Mouse (Mus musculus): ENCODE results near the gene Tardbp. TPM values are rescaled to one million over a fixed set of nuclear protein-coding genes. Genes with fewer than 3 reads are reported as not detected.

The Tardbp gene
- polyA plus RNA-seq (2012) = 37.2 and 54.9 TPM in 2 replicates

DNA sequence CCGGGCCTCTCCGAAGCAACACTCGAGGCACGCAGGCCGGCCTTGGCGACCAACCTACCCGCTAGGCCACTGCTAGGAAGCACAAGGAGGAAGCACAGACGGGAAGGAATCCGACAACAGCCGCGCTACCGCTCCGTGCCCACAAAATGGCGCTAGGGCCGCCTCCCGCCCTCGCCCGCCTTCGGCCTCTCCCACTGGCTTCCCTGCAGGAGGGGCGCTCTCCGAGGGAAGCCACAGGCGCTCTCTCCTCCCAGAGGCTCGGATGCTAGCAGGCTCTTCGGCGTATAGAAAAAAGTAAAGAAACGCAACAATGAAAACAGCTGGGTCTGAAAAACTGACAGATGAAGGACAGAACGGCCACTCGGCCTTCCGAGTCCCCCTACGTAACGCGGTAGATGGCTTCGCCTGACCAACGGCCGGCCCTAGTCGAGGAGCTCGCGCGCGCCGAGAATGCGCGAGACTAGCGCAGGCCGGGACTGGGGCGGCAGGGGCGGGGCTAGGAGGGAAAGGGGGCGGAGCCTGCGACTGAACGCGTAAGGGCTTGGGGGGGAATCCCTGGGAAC lies at the start of gene Tardbp:
Tardbp (minus strand) TSS at position 397 of the 563 bp plus-strand sequence.
- TF ChIP-seq GATA1 (IDR thresholded peaks at IDR 0.05; ENCODE audit: low read length) = no peak

DNA sequence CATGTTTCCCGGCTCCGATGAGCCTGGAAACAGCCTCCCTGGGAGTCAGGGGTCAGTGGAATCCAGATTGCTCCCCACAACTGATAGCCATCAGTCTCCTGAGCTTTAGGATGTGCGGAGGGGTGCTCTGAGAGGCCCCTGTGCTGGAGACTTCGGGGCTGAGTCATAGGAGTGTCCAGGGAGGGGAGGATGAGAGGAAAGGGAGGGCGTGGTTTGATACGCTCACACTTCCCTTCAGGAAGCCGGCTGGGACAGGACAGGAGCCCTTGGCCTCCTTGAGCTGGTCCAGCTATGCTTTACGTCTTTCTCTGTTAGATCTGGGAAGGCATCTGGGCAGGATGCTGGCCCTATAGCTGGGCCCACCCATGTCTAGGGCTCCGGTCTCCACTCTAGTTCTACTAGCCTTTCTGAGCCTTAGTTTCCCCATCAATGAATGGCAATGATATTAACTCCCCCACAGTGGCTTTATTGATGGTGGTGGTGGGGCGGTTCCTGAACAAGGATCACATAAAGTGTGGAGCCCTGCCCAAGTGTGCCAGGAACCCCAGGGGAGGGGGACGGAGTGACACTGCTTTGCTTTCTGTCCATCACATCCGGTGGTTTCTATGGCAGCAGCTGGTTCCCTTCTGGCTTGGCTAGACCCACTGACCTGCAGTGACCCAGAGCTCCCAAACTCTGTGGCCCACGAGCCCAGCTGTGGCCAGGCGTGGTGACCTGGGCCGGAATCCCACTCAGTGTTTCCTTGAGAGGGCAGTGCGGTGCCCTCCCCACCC lies 49.6 kb upstream of the Tardbp start:
- TF ChIP-seq GATA1 (IDR thresholded peaks at IDR 0.05; ENCODE audit: low read length) = no peak

DNA sequence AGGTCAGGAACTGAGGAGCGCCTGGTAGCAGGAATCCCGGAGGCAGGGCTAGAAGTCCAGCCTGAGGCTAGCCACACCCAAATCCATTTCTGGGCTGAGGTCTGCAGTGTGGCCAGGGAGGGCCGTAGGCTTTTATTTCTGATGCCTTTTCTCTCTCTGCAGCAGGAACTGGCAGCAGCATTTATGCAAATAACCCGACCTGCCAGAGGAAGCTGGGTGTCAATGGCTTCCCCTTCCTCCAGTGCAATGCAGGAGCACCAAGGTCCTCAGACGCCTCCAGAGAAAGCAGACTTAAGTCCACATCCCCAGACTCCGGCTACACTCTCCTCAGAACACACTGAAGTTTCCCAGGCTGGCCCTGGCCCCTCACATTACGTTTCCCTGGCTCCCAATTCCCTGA lies 48.2 kb upstream of the Tardbp start:
- TF ChIP-seq GATA1 (IDR thresholded peaks at IDR 0.05; ENCODE audit: low read length) = no peak

DNA sequence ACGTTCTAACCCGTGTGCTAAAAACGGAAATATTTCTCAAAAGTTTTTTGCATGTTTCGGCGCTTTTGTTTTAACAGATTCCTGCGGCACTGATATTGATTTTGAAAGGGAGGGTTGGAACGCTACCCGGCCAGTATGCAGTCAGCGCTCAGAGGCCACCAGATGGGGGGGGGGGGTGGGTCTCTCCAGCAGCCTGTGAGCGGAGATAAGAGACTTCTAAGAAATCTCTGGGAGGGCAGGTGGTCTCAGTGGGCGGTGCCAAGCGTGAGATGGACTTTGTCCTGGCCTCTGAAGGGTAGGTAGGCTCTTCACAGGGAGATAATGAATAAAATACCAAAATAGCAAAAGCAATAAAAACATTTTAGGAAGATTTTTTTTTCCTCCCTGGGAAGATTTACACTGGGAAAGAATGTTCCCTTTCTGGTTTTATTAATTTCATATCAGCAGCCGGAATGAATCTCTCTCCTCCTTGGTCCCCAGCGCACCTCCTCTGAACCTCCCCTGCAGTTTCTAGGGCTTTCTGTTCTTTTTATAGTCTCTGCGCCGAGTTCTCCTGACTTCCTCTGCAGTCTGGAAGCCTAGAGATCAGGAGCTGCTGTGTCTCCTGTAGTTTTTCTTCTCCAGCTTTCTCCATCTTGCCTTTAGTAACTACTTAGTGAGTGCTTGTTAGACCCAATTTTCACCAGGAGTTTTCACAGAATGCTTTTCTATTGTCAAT lies 44.6 kb upstream of the Tardbp start:
- TF ChIP-seq GATA1 (IDR thresholded peaks at IDR 0.05; ENCODE audit: low read length) = no peak

DNA sequence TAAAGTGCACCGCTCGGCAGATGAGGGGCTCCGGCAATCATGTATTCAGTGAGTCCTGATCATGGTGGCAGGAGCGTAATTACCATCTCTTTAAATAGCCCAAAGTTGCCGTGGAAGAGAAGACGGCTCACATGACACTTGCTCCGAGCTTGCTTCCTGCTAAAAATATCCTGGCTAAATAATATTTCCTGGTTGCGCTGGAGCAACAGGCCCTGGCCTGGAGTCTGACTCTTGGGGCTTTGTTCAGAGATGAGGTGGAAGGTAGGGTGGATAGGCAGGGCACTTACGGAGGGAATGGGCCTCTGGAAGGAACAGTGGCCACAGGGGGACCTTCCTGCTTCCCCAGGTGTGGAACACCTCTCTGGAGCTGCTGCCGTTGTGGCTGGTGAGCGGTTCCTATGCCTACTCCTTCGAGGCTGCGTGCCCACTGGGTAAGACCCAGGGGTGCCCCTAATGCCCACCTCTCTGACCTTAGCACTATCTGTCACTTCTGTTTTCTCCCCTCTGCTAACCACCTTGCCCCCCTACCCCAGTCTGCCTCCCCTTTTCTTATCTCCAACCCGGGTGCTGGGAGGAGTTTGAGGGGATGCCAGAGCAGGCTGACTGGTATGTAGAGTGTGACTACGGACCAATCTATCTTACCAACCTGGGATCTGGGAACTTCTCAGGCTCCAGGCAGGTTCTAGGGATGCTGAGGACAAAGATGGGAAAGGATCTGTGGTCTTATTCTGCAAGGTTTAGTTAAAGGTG lies 40.4 kb upstream of the Tardbp start:
- TF ChIP-seq GATA1 (IDR thresholded peaks at IDR 0.05; ENCODE audit: low read length) = no peak

DNA sequence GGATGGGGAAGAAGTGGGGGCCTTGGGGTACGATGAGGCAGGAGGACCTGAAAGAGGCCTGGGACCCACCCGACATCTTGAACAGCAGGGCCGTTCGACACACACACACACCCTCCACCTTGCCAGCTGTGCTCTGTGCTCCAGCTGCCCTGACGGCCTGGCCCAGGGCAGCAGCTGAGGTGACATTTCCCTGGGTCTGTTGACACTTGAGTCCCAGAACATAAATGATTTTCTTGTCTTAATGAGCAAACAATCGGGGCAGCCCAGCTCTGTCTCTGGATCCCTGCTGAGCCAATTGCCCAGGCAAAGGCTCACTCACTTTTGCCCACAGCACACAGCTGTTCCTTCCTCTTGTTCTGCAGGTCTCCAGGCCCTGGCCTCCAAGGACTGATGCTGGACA lies 37.2 kb upstream of the Tardbp start:
- TF ChIP-seq GATA1 (IDR thresholded peaks at IDR 0.05; ENCODE audit: low read length) = no peak

DNA sequence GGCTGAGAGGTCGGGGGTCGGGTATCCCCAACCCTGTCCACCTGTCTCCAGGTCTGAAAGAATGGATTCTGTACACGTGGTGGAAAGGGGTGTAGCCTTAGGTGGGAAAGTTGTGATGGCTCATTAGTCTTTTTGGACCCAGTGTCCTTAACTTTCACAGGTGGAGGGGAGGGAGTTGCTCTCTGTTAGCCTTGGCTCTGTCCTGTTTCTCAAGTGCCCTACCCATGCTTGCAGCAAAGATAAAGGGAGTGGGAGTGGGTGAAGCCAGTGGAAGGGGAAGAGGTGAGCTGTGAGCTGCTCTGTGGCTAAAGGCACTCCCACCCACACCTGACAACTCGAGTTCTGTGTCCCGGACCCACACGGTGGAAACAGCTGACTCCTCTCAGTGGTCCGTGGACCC lies 36.5 kb upstream of the Tardbp start:
- TF ChIP-seq GATA1 (IDR thresholded peaks at IDR 0.05; ENCODE audit: low read length) = no peak

DNA sequence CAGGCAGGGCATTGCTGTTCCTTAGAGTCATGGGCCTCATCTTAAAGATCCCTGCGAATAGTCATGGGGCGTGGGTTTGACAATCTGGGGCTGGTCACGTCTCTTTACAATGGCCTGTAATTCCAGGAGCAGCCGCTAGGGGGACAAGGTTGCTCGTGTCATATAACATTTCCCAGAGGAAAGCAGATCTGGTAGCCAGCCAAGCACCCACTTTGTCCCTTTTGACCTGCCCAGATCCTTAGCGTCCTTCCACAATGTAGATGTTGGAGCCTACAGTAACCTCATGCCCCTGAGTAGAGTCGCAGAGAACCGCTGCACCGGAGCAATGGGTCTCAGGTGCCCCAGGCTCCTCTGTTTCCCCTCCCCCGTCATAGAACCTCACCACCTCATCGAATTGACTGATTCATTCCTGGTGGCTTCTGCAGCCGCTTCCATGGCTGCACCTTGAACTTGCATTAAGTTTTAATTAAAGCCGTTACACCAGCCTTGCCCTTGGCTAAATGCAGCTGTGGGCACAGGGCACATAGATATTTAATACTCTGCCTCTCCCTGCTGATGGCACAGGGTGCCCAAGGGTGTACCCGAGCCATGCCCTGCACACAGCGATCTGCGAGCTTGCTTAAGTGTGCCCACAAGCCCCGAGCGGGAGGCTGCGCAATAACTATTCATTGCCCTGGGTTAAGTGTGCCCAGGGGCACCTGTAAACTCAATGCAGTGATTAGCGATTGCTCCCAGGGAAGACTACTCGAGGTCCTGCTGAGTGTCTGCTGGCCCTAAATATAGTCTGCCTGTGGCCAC lies 35.5 kb upstream of the Tardbp start:
- TF ChIP-seq GATA1 (IDR thresholded peaks at IDR 0.05; ENCODE audit: low read length) = no peak

DNA sequence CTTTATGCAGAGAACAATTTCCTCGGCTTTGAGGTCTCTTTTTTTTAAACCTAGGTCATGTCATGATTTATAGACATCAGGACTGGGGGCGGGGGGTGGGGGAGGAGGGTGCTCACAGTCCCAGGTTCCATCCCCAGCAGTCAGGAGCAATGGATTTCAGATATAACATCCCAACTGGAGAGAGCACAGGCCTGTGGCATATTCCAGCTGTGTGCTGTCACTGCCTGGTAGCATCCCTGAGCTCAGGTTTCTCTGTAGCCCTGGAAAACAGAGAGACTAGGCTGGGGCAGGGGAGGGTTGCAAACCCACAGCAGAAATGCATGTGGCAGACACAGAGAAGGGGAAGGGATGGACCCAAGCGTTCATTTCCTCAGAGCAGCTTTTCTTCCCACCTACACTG lies 33.4 kb upstream of the Tardbp start:
- TF ChIP-seq GATA1 (IDR thresholded peaks at IDR 0.05; ENCODE audit: low read length) = no peak

DNA sequence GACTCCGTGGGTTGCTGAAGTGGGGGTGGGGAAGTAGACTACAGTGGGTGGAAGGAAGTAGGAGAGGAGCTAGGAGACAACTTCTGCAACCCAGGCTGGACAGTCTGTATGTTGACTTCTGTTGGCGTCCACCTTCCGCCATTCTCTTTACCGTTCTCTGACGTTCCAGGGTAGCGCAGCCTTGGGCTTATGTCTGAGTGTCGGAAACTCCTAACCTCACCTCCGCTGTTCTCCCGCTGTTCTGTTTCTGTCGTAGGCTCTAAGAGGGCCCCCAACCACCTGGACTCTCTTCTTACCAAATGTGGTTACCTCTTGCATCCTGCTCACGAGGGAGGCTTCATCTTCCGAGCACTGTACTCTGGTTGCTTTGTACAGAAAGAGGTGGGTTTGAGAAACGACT lies 31.0 kb upstream of the Tardbp start:
- TF ChIP-seq GATA1 (IDR thresholded peaks at IDR 0.05; ENCODE audit: low read length) = no peak

DNA sequence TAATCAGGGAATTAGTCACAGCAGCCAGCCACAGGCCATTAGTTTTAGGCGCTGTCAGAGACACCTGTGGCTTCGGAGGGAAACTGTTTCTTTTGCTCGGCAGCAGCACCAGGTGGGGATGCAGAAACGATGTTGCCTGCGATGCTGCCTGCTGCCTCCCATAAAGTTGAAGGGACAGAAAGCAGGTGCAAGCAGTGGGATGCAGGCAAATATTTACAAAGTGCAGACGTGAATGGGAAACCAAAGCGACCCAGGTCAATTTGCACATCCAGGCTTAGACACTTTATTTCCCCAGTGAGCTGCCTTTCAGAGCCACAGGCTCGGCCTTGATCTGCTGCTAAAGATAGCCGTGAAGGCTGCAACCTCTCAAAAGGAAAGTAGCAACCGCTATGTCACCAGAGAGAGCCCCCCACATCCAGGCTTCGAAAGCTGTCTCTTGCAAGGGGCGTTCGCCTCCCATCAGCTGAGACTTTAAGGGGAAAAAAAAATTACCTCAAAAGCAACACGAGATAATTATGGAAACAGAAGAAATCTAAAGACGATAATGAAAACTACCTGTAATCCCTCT lies 30.0 kb upstream of the Tardbp start:
- TF ChIP-seq GATA1 (IDR thresholded peaks at IDR 0.05; ENCODE audit: low read length) = no peak

DNA sequence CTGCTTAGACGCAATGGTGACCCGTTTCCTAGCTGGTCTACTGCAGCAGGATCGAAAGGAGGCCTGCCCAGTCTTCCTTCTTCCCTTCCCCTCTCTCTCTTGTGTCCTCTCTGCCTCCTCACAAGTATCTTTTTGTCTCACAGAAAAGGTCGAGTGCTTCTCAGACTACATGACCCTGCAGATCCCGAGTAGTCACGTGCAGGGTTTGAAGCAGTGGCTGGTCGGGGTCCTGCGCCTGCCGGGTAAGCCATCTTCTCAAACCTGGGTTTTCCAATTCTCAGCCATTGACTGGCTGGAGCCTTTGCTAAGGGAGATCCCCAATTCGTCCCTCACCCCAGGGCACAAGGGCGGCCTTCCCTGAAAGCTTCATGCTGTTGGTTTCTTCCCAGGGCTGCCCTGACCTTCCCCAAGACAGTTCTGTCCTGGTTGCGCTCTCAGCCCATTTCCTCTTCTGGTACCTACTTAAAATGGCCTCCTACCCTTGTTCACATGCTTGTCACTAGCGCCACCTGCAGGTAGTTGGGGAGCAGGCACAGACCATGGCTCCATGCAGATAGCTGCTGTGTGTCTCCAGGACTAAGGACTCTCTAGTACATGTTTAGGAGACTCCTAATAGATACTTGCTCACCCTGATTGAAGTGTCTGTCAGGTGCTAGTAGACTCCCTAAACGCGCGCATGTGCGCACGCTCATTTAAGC lies 28.0 kb upstream of the Tardbp start:
- no peak for TF ChIP-seq GATA1 (IDR thresholded peaks at IDR 0.05; ENCODE audit: low read length)

DNA sequence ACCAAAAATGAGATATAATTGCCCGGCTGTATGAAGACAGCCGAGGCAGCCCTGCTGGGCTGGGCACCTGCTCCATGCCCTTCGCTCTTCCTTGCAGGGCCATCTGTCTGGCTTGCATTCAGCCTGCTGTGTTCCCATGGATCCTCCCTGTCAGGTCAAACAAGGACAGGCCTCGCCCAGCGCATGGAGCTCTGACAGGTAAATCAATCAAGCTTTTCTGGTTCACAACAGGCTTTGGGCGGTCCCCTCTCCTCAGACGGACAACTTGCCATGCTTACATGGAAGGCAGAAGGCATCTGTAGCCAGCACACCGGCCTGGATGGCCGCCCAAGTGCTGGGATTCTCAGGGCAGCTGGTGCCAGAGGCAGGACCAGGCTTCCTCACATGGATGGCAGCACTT lies 24.2 kb upstream of the Tardbp start:
- no peak for TF ChIP-seq GATA1 (IDR thresholded peaks at IDR 0.05; ENCODE audit: low read length)

DNA sequence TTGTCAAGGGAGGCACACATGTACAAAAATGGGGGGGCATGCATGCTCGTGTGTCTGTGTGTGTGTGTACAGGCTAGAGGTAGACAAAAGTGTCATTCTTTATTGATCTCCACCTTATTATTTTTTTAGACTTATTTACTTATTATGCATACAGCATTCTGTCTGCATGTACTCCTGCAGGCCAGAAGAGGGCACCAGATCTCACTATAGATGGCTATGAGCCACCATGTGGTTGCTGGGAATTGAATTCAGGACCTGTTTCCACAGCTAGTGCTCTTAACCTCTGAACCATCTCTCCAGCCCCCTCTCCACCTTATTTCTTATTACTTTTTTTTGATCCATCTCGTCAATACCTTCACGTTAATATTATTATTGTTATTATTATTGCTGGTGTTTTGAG lies 22.5 kb upstream of the Tardbp start:
- no peak for TF ChIP-seq GATA1 (IDR thresholded peaks at IDR 0.05; ENCODE audit: low read length)

All from G1E-ER4 (cell line).